Mouse (Mus musculus) embryo, embryonic 11.5 days (tissue): ENCODE results near the gene Miga1.

Experiments
- DNase-seq: peaks from one replicate; pipeline ENCODE4 v3.0.0-alpha.2; 2012; ENCODE audit warnings: low read depth, low spot score

The Miga1 gene

GRCm38 (mm10) chr3:152339862-152340557 lies at the start of gene Miga1:
Gene Miga1, minus strand, starts transcription at chr3:152340407.
- peak; percentile 63 for DNase-seq

GRCm38 (mm10) chr3:152384106-152384505 lies 43.9 kb upstream of the Miga1 start:
- no peak for DNase-seq

GRCm38 (mm10) chr3:152376063-152376462 lies 35.9 kb upstream of the Miga1 start:
- no peak for DNase-seq

GRCm38 (mm10) chr3:152364181-152364580 lies 24.0 kb upstream of the Miga1 start:
- DNase-seq = no peak

- no peak for DNase-seq
Measured at GRCm38 (mm10) chr3:152359151-152359550, 18.9 kb upstream of the Miga1 start.

GRCm38 (mm10) chr3:152356751-152357150 lies 16.5 kb upstream of the Miga1 start:
- no peak for DNase-seq

- DNase-seq = no peak
Measured at GRCm38 (mm10) chr3:152355361-152355760, 15.2 kb upstream of the Miga1 start.

GRCm38 (mm10) chr3:152353434-152354177 lies 13.4 kb upstream of the Miga1 start:
- DNase-seq = no peak

- DNase-seq = no peak
Measured at GRCm38 (mm10) chr3:152352289-152352688, 12.1 kb upstream of the Miga1 start.

GRCm38 (mm10) chr3:152350966-152351365 lies 10.8 kb upstream of the Miga1 start:
- DNase-seq = no peak

GRCm38 (mm10) chr3:152350431-152350830 lies 10.2 kb upstream of the Miga1 start:
- no peak for DNase-seq

- no peak for DNase-seq
Measured at GRCm38 (mm10) chr3:152348011-152348830, 8.0 kb upstream of the Miga1 start.

- DNase-seq = no peak
Measured at GRCm38 (mm10) chr3:152347227-152347626, 7.0 kb upstream of the Miga1 start.

GRCm38 (mm10) chr3:152346633-152347141 lies 6.5 kb upstream of the Miga1 start:
- peak; percentile 16 for DNase-seq

GRCm38 (mm10) chr3:152345732-152346632 lies 5.8 kb upstream of the Miga1 start, which contains the start of gene Usp33:
Gene Usp33, plus strand, starts transcription at chr3:152346478.
- DNase-seq = peak; percentile 85

- no peak for DNase-seq
Measured at GRCm38 (mm10) chr3:152342961-152343517, 2.8 kb upstream of the Miga1 start.

- no peak for DNase-seq
Measured at GRCm38 (mm10) chr3:152336085-152336484, 4.1 kb downstream of the Miga1 start.

- no peak for DNase-seq
Measured at GRCm38 (mm10) chr3:152333641-152334040, 6.6 kb downstream of the Miga1 start.

- no peak for DNase-seq
Measured at GRCm38 (mm10) chr3:152332545-152333300, 7.5 kb downstream of the Miga1 start.

GRCm38 (mm10) chr3:152332104-152332503 lies 8.1 kb downstream of the Miga1 start:
- DNase-seq = no peak
